Mouse (Mus musculus) retina, postnatal 1 day (tissue): Measurements from ENCODE around the gene Zfp638.
"Not testable (repeated sequence)": the region's sequence is repeated elsewhere in the genome, so short reads cannot be mapped to it uniquely, and the experiment has no call there.

Experiments
- DNase-seq: peaks from one replicate; pipeline ENCODE4 v3.0.0-alpha.2; 2012

Zfp638 gene

GRCm38 (mm10) chr6:84010303-84011225, 143.7 kb downstream of the Zfp638 start:
- DNase-seq, result no peak

- peak; percentile 41 for DNase-seq
Observed at GRCm38 (mm10) chr6:84014961-84015683, 148.2 kb downstream of the Zfp638 start.

- no peak for DNase-seq
Observed at GRCm38 (mm10) chr6:84016851-84017250, 149.9 kb downstream of the Zfp638 start.

GRCm38 (mm10) chr6:84017392-84017791, 150.5 kb downstream of the Zfp638 start:
- DNase-seq, result peak; percentile 41

GRCm38 (mm10) chr6:84018906-84019550, 152.1 kb downstream of the Zfp638 start:
- peak; percentile 57 for DNase-seq

GRCm38 (mm10) chr6:84020002-84020401, 153.1 kb downstream of the Zfp638 start:
- no peak for DNase-seq

GRCm38 (mm10) chr6:84021990-84022389, 155.1 kb downstream of the Zfp638 start:
- DNase-seq, result no peak

- no peak for DNase-seq
Observed at GRCm38 (mm10) chr6:84025636-84026035, 158.7 kb downstream of the Zfp638 start.

- DNase-seq, result no peak
Observed at GRCm38 (mm10) chr6:84028791-84029190, 161.9 kb downstream of the Zfp638 start.

- no peak for DNase-seq
Observed at GRCm38 (mm10) chr6:84029775-84030174, 162.9 kb downstream of the Zfp638 start.

- DNase-seq, result not testable (repeated sequence)
Observed at GRCm38 (mm10) chr6:84032516-84032915, 165.6 kb downstream of the Zfp638 start.
